Comparison of ENCODE assay signal across 8 mouse cellular contexts in genomic region chr12:59066448-59067077, GRCm38 (mm10). TPM values are rescaled to one million over a fixed set of nuclear protein-coding genes. Genes with fewer than 3 reads are reported as not detected.
DNase-seq lines count a peak whose midpoint lies in the region; ATAC-seq lines count a peak whose summit lies in the region.

TSS of gene Pnn (plus strand) at chr12:59066884.

- H3K4me1 ChIP-seq in hindbrain, embryonic 12.5 days, result peaks cover 11% of the 10 kb centered on the region

- H3K27ac ChIP-seq in hindbrain, embryonic 12.5 days, result peak within 1 kb of the TSS; percentile 90

- peak within 1 kb of the TSS; percentile 97 for H3K4me3 ChIP-seq in hindbrain, embryonic 12.5 days

- peak; percentile 99 for ATAC-seq in hindbrain, embryonic 12.5 days (ENCODE audit: low FRiP score)

- DNase-seq in NIH3T3 (ENCODE audit: low read depth), result peak; percentile 97
- DNase-seq in cerebellum, postnatal 10 days, result peak; percentile 97 to 98
- DNase-seq in frontal cortex, postnatal 10 days (ENCODE audit: low spot score in 2 of 2), result peak; percentile 97
- peak; percentile 96 to 98 for DNase-seq in layer of hippocampus, postnatal 14 days (ENCODE audit: low spot score in 2 of 2)
- DNase-seq in lung, postnatal 14 days, result peak; percentile 95
- DNase-seq in retina, adult 2 months (ENCODE audit: low read depth, low spot score), result peak; percentile 92
- DNase-seq in thymus, postnatal 36 days, result peak; percentile 96 to 97

- H3K27me3 ChIP-seq in hindbrain, embryonic 12.5 days, result 0 out of 2 replicates have a peak, but pooled peaks cover 3% of the 10 kb centered on the region

- H3K4me2 ChIP-seq in hindbrain, embryonic 12.5 days (replicated peaks), result peak within 1 kb of the TSS; percentile 89

- peak within 1 kb of the TSS; percentile 98 for H3K9ac ChIP-seq in hindbrain, embryonic 12.5 days

- H3K36me3 ChIP-seq in hindbrain, embryonic 12.5 days, result peaks cover 32% of the 10 kb centered on the region

- 1% methylated on average over 39 of the region's 43 CpGs for WGBS in hindbrain, embryonic 12.5 days

- H3K9me3 ChIP-seq in hindbrain, embryonic 12.5 days (replicated peaks), result no peaks in the 10 kb centered on the region

RNA-seq across cellular contexts. Expression of gene Pnn, which starts in this region (rescaled TPM):
- polyA plus RNA-seq in hindbrain, embryonic 12.5 days (2016; fragmentation: Nextera tagmentation; extraction: Ambion mirVana), result 106 and 118 TPM in 2 replicates
- total RNA-seq in layer of hippocampus, postnatal 14 days (2021), result 10 to 100 TPM; 57.6 to 68.9 TPM

Comparison
In these comparisons a context has a peak if more than half of its experiments do, and no peak if none do; other contexts are left out.
1. Peak in every context shown above with its lines: DNase-seq, ATAC-seq, H3K4me3 ChIP-seq and H3K27ac ChIP-seq.